Mouse (Mus musculus) heart, adult 2 months (tissue): Measurements from ENCODE around the gene Chpf2.

Experiments
- CTCF ChIP-seq: fragments of 200-600 bp; IDR thresholded peaks from 2 replicates; pipeline ENCODE4 v1.8.1; 2022; ENCODE audit warnings: antibody characterized with exemption, mild to moderate bottlenecking, moderate library complexity
- EP300 ChIP-seq: fragments of 200-500 bp; IDR thresholded peaks from 2 replicates; pipeline ENCODE4 v1.6.1; 2011; ENCODE audit warnings: low read depth, low read length, control low read depth; ENCODE audit not compliant: insufficient read depth
- POLR2A ChIP-seq: fragments of 200-500 bp; IDR thresholded peaks from 2 replicates; pipeline ENCODE4 v1.6.1; 2011; ENCODE audit warnings: mild to moderate bottlenecking, low read depth, low read length, control low read depth; ENCODE audit not compliant: insufficient read depth

- TF ChIP-seq CTCF = no peak
- no peak for TF ChIP-seq POLR2A
- no peak for TF ChIP-seq EP300
These were observed 22.8 kb downstream of the Chpf2 start for GRCm38 (mm10) chr5:24609388-24609787.
